Mouse (Mus musculus) thymus, postnatal 0 days (tissue): ENCODE results near the gene Smchd1. TPM values are rescaled to one million over a fixed set of nuclear protein-coding genes. Genes with fewer than 3 reads are reported as not detected.
"Not testable (repeated sequence)": the region's sequence is repeated elsewhere in the genome, so short reads cannot be mapped to it uniquely, and the experiment has no call there.

Source experiments
- DNase-seq: peaks from one replicate; pipeline ENCODE4 v3.0.0-alpha.2; 2015; ENCODE audit warnings: low spot score
- polyA plus RNA-seq: library from polyadenylated mRNA; unstranded; fragments of >200 nt; fragmentation: Nextera tagmentation; extraction: Ambion mirVana; gene quantifications from 2 replicates; pipeline ENCODE4 v1.2.1, GENCODE M21; 2015

The Smchd1 gene
- polyA plus RNA-seq, 1 experiment from 2014 or later, result 75.3 TPM

DNA sequence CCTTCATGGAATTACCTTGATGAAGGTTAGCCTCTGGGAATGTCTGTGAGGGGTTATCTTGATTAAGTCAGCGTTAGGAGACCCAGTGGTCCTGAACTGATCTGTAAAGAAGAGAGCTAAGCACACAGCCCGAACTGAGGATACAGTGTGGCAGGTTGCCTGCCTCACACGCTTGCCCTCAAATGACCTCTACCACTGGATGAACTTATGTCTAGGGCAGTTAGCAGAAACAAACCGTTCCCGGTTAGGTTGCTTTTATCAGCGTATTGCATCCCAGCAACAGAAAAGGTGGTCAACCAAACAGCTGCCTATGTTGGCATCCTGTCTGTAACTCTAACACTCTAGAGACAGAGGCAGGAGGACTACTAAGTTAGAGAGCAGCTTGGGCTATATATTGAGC, 30.0 kb downstream of the Smchd1 start:
- no peak for DNase-seq

DNA sequence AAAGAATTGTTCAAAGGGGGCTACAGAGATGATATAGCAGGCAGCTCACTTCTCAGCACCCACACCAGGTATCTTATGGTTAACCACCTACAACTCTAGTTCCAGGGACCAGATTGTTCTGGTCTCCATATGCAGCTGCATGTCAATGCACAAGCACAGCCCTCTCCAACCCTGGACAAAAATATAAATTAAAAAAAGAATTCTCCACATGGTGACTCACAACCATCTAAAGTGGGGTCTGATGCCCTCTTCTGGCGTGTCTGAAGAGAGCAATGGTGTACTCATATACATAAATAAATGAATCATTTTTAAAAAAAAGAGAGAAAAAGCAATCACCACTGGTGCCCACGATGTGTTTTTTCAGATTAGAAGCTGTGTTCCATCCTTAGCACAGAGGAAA, 30.4 kb downstream of the Smchd1 start:
- DNase-seq, result no peak

DNA sequence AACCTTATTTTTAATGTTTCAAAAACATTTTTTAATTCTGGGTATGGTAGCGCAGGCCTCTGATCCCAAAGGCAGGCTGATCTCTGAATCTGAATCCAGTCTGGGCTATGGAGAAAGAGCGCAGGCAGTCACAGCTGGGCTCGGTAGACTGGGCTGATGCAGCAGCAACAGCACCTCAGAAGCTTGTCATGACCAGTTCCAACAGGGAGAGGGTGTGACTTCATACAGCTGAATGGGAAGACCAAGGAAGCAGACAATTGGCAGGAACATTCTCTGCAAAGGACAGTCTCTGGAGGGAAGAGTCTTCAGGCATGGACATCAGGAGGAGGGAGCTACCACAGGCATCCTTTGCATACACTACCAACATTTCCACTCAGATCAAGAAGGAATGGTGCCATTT, 31.0 kb downstream of the Smchd1 start:
- DNase-seq, result no peak

DNA sequence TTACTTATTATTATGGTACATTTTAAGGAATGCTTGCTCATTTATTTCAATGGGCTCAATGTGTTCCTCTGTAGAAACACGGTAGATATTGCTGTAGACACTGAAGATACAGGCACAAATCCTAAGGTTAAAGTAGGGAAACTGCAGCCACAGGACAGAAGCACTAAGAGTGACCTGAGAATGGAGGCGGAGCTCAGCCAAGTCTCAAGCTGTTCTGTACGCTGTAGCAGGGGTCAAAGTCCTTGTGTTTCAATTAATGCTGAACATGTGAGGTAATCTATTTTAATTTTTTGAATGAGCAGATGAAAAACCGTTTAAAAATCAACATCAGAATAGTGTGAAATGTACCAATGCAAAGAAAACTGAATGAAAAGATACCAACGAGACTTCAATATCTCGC, 31.9 kb downstream of the Smchd1 start:
- DNase-seq, result no peak

DNA sequence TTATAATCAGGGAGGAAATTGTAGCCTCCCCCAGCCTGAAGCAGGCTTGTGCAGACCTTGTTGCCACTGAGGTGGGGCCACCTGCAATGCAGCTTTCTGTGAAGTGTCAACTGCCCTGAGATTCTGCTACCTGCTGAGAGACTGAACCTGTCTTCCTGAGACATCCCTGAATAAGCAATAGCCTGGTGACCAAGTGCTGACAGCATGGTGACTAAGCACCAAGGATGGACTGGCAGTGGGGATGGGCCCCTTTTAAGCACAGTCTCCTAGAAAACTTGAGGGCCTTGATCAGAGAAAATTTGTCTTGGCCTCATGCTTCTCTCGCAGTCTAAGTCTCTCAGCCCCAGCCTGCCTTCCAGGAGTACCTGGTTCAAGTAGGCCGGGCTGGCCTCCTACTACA, 52.6 kb downstream of the Smchd1 start:
- DNase-seq, result not testable (repeated sequence)

DNA sequence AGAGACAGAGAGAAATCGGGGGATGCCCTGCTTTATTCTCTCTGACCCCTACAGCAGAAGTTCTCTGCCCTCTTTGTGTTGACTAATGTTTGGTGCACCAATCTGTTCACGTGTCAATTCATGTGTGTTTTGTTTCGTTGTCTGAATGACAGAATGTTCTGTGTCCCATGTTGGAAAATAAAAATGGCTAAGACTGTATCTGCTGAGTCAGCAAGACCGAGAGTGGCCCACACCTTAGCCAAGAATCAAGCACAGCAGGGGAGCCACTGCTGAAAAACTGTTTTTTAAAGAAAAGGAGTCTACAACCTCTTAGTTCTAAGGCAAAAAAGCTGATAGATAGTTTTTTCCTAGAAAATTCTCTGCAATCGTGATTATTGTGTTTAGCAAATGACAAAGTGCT, 55.7 kb downstream of the Smchd1 start:
- not testable (repeated sequence) for DNase-seq

DNA sequence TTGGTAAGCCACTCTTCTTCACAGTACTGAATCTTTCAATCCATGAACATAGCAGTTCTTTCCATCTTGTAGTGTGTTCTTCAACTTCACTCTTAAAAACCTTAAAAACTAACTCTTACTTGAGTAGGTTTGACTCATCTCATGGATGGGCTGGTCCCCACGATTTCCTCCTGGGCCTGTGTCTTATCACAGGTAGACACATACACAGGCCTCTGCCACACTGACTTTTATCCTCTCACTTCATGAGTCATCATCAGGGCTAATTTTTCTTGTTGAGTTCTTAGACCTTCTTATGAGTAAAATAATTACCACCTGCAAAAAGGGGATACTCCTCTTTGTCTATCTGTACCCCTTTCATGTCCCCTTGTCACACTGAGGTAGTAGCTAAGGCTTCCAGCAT, 58.1 kb downstream of the Smchd1 start:
- no peak for DNase-seq

DNA sequence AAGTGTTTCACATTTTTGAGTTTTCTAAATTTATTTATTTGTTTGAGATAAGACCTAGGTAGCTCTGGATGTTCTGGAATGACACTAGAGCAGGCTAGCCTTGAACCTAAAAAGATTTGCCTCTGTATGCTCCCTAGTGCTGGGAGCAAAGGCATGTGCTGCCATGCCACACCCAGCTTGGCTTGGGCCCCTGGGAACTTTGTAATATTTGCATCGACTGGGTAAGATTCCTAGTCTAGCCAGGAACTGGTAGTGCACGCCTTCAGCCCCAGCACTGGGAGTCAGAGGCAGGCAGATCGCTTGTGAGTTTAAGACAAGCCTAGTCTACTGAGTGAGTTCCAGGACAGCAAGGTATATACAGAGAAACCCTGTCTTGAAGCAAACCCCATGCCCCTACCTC, 87.7 kb downstream of the Smchd1 start:
- no peak for DNase-seq

DNA sequence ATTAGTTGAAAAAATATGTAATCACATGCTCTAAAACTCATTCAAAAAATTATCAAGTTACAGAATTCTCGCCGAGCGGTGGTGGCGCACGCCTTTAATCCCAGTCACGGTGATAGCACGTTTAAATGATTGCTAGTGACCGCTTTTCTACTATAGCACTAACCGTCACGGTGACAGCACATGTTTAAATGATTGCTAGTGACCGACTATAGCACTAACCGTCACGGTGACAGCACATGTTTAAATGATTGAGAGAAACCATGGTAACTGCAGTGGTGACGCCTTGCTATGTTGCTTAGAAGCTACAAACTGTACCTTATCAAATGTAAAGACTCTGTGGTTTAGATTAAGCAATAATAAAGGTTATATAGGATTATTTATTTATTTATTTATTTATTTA, 94.8 kb downstream of the Smchd1 start:
- DNase-seq, result no peak

DNA sequence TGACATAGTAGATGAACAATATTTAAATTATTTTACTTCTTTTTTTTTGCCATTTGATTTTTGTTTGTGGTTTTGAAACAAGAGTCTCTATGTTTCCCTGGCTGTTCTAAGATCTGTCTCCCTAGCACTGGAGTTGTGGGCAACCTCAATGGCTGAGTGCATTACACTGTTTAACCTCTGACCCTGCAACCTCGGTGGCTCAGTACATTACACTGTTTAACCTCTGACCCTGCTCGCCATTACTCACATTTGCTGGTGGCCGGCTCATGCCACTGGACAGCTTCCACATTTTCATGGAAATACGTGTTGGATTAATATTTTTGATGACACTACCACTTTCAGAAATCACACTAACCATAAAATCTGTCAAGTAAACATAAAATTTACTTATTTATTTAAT, 97.2 kb downstream of the Smchd1 start:
- no peak for DNase-seq

DNA sequence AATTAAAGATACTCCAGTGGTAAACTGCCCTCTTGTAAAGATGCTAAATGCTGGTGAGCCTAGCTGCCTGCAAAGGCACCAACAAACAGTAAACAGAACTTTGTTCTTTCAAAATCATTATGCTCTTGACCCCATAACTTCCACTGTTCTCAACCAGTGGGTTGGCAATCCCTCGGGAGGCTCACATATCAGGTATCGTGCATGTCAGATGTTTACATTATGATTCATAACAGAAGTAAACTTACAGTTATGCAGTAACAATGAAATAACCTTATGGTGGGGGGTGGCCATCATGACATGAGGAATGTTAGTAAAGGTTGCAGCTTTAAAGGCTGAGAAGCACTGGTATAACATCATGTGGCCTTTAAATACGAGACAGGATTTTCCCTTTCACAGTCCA, 119.6 kb downstream of the Smchd1 start:
- no peak for DNase-seq

DNA sequence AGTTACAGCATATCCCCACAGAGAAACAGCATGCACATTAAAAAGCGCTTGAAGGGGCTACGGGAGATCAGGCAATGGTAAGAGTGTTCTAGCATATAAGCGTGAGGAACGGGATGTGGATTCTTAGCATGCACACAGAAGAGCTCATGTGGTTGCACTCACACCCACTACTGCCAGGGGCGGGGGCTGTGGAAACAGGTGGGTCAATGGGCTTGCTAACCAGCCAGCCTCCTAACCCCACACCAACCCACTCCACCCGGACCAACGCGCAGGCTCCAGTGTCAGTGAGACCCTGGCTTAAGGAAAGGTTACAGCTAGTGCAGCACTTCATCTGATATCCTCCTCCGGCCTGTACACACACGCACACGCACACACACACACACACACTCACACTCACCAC, 120.9 kb downstream of the Smchd1 start:
- no peak for DNase-seq

DNA sequence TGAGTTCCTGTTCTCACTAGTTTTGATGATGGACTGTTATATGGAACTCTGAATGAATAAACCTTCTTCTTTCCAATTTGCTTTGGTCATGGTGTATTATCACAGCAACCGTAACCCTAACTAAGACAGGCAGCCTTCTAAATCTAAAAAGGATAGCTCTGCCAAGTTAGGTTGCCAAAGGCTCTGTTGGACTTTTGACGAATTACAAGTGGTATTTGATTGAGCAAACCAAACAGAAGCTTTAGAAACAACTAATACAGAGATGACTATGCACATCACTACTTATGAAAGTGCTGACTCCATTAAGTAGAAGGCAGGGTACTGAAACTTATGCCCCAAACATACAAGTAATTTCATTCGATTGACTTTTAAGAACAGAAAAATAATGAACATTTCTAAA, 127.0 kb downstream of the Smchd1 start:
- DNase-seq, result no peak

DNA sequence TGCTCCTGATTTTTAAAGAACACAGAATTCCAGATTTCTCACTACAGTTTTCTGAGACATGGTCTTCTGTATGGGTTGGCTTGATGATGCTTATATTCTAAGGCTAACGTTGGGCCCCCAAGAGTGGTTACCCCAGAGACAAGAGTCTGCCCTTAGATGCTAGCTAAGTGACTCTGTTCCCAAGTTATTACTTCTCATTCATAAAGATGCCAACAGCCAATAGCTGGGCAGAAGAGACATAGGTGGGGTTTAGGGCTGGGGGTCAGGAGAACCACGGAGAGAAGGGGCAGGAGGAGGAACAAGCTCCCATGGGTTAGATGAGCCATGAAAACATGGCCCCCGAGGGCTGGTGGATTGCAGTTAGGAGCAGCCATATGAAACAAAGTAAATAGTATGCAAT, 133.1 kb downstream of the Smchd1 start:
- no peak for DNase-seq

DNA sequence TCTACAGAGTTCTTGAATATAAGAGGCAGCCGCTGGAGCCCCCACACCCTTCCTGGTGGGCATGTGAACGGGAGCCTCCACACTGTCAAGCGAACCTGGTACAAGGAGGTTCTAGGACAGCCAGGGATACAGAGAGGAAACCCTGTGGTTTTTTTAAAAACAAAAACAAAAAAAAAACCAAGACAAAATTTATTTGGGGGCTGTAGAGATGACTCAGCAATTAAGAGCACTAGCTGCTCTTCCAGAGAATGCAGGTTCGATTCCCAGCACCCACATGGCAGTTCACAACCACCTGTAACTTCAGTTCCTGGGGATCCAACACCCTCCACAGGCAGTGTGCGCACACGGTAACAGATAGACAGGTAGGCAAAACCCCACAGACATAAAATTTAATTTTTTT, 136.5 kb downstream of the Smchd1 start:
- DNase-seq, result no peak

DNA sequence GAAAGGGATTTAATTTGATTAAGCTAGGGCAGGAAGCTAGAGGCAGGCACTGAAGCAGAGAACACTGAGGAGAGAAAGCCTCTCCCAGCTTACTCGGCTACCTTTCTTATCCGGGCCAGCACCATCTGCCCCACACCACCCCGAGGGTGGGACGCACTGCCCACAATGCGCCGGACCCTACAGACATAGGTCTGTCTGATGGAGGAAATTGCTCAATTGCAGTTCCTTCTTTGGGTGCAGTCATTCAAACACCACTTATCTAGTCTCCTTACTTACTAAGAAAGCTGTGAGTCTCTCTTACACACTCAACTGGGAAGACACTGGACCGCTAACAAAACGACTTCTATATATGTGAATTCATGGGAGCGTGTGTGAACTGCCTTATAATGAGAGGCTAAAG, 137.6 kb downstream of the Smchd1 start:
- no peak for DNase-seq

DNA sequence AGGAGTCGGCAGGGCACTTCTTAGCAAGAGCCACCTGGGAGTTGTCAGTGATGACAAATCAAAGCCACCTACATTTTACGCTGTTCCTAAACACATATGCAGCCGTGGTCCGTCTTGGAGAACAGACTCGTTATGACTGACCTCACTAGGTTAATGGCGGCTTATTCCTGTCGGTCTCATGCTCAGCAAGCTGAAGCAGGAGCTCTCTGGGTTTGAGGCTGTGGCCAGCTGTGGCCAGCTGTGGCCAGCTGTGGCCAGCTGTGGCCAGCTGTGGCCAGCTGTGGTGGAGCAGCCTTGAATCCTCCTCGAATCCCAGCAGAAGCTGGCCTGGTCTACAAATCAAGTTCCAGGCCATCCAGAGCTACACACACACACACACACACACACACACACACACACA, 138.7 kb downstream of the Smchd1 start:
- no peak for DNase-seq

DNA sequence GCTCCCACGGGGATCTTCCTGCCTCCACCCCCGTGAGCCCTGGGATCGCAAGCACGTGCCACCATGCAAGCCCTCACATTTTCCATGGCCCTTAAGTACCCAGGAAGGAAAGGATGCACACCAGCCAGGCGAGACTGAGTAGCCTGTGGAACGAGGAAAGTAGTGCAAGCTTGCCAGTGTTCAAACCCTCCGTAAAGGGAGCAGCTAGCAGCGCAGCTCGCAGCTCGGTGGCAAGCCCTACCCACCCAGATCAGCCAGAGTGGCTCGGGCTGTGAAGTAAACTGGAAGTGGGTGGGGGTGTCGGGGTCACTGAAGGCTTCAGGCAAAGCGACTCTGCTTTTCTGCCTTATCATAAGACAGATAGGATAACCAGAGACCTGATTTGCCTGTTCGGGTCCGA, 142.8 kb downstream of the Smchd1 start:
- DNase-seq, result no peak

DNA sequence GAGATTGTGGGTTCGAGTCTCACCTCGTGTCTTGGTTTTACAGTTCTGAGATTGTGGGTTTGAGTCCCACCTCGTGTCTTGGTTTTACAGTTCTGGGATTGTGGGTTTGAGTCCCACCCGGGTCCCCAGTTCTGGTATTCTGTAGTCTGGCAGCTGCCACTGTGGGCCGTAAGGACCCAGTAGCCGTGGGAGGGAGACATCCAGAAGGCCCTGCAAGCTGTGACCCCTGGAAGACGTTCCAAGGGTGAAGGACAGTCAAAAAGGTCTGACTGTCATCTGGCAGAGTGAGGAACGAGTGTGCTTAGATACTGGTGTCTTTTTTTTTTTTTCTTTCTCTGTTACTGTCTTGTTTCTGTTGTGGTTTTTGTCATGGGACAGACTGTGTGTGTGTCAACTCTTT, 154.4 kb downstream of the Smchd1 start:
- not testable (repeated sequence) for DNase-seq

DNA sequence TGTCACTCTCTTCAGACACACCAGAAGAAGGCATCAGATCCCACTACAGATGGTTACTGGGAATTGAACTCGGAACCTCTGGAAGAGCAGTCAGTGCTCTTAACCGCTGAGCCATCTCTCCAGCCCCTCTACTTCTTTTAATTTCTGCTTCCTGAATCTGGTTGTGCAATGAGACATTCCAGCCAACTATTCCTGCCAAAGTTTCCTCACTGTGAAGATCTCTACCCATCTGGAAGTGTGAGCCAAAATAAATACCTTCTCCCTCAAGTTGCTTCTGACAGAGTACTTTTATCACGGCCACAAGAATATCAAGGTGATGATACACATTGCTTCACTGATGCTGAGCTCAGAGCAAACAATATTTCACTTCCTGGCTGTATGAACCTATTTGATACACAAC, 155.8 kb downstream of the Smchd1 start:
- no peak for DNase-seq

DNA sequence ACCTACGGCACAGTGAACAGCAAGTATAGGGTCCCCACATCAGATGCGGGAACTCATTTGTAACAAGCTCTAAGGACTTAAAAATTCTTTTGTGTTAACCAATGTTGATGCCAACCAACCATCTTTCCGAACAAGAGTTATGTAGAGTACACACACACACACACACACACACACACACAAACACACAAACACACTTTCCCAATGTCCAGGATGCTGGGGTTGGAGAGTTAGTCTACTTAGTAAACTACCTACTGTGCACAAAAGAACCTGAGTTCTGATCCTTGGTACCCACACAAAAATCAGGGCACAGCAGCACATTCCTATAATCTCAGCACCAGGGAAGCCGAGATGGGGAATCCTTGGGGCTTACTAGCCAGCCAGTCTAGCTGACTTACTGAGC, 157.6 kb downstream of the Smchd1 start:
- no peak for DNase-seq

DNA sequence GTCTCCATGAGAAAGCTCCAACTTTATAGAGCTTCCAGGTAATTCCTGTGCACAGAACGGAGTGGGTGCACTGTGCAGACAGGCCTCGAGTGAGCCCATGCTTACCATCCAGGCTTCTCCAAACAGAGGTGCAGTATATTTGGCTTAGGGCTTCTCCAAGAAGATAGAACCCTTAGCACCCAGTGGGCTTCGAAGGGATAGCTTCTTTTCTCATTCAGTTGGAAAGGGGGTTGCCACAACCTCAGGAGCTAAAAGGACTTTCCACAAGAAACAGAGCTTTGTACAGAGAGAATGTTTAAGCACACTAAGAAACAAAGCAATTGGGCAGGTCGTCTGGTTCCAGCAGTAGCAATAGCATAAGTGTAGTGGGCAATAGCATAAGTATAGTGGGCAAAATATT, 160.8 kb downstream of the Smchd1 start:
- no peak for DNase-seq

DNA sequence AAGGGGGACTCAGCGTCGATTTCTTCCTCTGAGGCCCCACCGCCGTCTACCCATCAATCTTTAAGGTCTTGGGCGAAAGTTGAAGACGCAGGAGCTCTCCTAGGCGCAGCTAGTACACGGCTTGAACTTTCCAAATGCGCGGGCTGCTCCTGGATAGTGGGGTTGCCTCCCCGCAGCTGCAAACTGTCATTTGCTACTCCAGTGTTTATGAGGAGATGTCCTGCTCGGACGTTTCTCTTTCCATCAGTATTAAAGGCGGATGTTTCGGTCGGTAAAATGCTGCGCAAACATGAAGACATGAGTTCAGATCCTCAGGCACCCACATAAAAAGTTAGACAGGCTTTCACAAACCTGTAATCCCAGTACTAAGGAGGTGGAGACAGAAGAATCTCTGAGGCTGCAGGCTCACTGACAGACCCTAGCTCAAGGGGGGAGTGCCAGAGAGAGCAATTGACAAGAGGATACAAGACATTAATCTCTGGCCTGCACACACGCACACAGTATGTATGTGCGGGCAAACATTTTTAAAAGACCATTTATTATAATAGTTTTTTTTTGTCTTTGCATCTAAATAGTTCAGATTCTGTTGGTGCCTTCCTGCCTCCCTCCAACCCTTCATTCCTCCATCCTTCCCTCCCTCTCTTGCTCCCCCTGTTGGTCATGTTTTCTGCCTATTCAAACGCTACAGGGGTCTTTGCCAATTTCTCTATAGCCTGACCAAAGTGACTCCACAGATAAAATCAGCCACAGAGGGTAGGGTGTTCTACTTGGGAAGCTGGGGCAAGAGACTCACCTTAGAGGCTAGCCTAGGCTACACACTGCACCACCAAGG, 163.6 kb downstream of the Smchd1 start, which contains the start of gene Emilin2:
Gene Emilin2 (minus strand): TSS at position 639 of the 832 bp plus-strand sequence.
- peak; percentile 61 for DNase-seq
